Comparison of ENCODE assay signal across 27 mouse cellular contexts in genomic region chr9:70036646-70037045, GRCm38 (mm10). TPM values are rescaled to one million over a fixed set of nuclear protein-coding genes. Genes with fewer than 3 reads are reported as not detected.
DNase-seq lines count a peak whose midpoint lies in the region; ATAC-seq and TF ChIP-seq lines count a peak whose summit lies in the region.
"Had no signal": no experiment of that assay in that cellular context is flagged by ENCODE, and none has a peak within 500 bp of the region (broad histone marks: within the 10 kb centered on the region; RNA-seq: fewer than 3 reads in every experiment).

No protein-coding gene starts in this region.

- 0 out of 2 replicates have a peak, but pooled peaks cover 3% of the 10 kb centered on the region for H3K4me1 ChIP-seq in liver, postnatal 0 days (ENCODE audit: insufficient read depth)
- H3K4me1 ChIP-seq in liver, embryonic 11.5 days (replicated peaks; ENCODE audit: control insufficient read depth, insufficient read depth, low read length): no peaks in the 10 kb centered on the region
- no peaks in the 10 kb centered on the region for H3K4me1 ChIP-seq in intestine, embryonic 15.5 days (replicated peaks)
- H3K4me1 ChIP-seq in stomach, postnatal 0 days (replicated peaks; ENCODE audit: control insufficient read depth, insufficient read depth): no peaks in the 10 kb centered on the region
- H3K4me1 ChIP-seq: embryonic facial prominence, embryonic 12.5 days; forebrain, embryonic 15.5 days; hindbrain, embryonic 15.5 days had no signal

- no peak overlapping the region for H3K4me3 ChIP-seq in liver, postnatal 0 days (ENCODE audit: low read depth, low read length)
- no peak overlapping the region for H3K4me3 ChIP-seq in liver, embryonic 11.5 days (ENCODE audit: low read depth, low read length)
- H3K4me3 ChIP-seq in intestine, embryonic 15.5 days (replicated peaks): no peak overlapping the region
- H3K4me3 ChIP-seq in stomach, postnatal 0 days (ENCODE audit: low read depth, low read length): peak overlapping the region; percentile 28; the same call in 1 of the 2 replicates
- H3K4me3 ChIP-seq: embryonic facial prominence, embryonic 12.5 days; forebrain, embryonic 15.5 days; heart, embryonic 12.5 days; hindbrain, embryonic 15.5 days had no signal

- 67% methylated on average over 4 of the region's 4 CpGs for WGBS in liver, postnatal 0 days (ENCODE audit: insufficient replicate concordance)
- WGBS in liver, embryonic 11.5 days: 64% methylated on average over 4 of the region's 4 CpGs
- WGBS in intestine, embryonic 15.5 days: 61% methylated on average over 4 of the region's 4 CpGs
- WGBS in stomach, postnatal 0 days: 61% methylated on average over 4 of the region's 4 CpGs

- no peaks in the 10 kb centered on the region for H3K36me3 ChIP-seq in liver, postnatal 0 days (replicated peaks; ENCODE audit: insufficient read depth, low read length)
- no peaks in the 10 kb centered on the region for H3K36me3 ChIP-seq in liver, embryonic 11.5 days (ENCODE audit: control insufficient read depth, insufficient read depth, low read length)
- no peaks in the 10 kb centered on the region for H3K36me3 ChIP-seq in intestine, embryonic 15.5 days
- no peaks in the 10 kb centered on the region for H3K36me3 ChIP-seq in stomach, postnatal 0 days (ENCODE audit: control insufficient read depth, insufficient read depth, low read length)
- H3K36me3 ChIP-seq: embryonic facial prominence, embryonic 12.5 days; forebrain, embryonic 15.5 days; heart, embryonic 12.5 days; hindbrain, embryonic 15.5 days had no signal

- H3K27me3 ChIP-seq in liver, postnatal 0 days (ENCODE audit: insufficient read depth, low read length): no peaks in the 10 kb centered on the region
- H3K27me3 ChIP-seq in liver, embryonic 11.5 days (replicated peaks; ENCODE audit: control insufficient read depth, insufficient read depth, low read length): no peaks in the 10 kb centered on the region
- H3K27me3 ChIP-seq in intestine, embryonic 15.5 days (replicated peaks): no peaks in the 10 kb centered on the region
- no peaks in the 10 kb centered on the region for H3K27me3 ChIP-seq in stomach, postnatal 0 days (ENCODE audit: control insufficient read depth, insufficient read depth, low read length)
- H3K27me3 ChIP-seq: embryonic facial prominence, embryonic 12.5 days; forebrain, embryonic 15.5 days; hindbrain, embryonic 15.5 days had no signal

- H3K9ac ChIP-seq in liver, postnatal 0 days (replicated peaks): no peak overlapping the region
- H3K9ac ChIP-seq in liver, embryonic 11.5 days (ENCODE audit: low read depth, low read length): no peak overlapping the region
- H3K9ac ChIP-seq in intestine, embryonic 15.5 days: no peak overlapping the region
- no peak overlapping the region for H3K9ac ChIP-seq in stomach, postnatal 0 days (ENCODE audit: low read length)
- H3K9ac ChIP-seq: embryonic facial prominence, embryonic 12.5 days; forebrain, embryonic 15.5 days; heart, embryonic 12.5 days; hindbrain, embryonic 15.5 days had no signal

- no peak for ATAC-seq in liver, postnatal 0 days
- ATAC-seq in liver, embryonic 11.5 days (replicated peaks; ENCODE audit: low FRiP score): no peak
- ATAC-seq in intestine, embryonic 15.5 days: peak; percentile 80
- ATAC-seq in stomach, postnatal 0 days (ENCODE audit: low FRiP score, low TSS enrichment): peak; percentile 95
- ATAC-seq: forebrain, embryonic 15.5 days had no signal

- peaks cover 4% of the 10 kb centered on the region; the same call in 1 of the 2 replicates for H3K9me3 ChIP-seq in liver, postnatal 0 days (ENCODE audit: low read length)
- no peaks in the 10 kb centered on the region for H3K9me3 ChIP-seq in liver, embryonic 11.5 days (ENCODE audit: control insufficient read depth, low read length)
- H3K9me3 ChIP-seq in intestine, embryonic 15.5 days: no peaks in the 10 kb centered on the region
- no peaks in the 10 kb centered on the region for H3K9me3 ChIP-seq in stomach, postnatal 0 days (ENCODE audit: control insufficient read depth, low read length)
- H3K9me3 ChIP-seq: embryonic facial prominence, embryonic 12.5 days; forebrain, embryonic 15.5 days; hindbrain, embryonic 15.5 days had no signal

- no peak overlapping the region for H3K4me2 ChIP-seq in liver, postnatal 0 days (ENCODE audit: low read depth, low read length)
- no peak overlapping the region for H3K4me2 ChIP-seq in liver, embryonic 11.5 days
- no peak overlapping the region; the same call in 1 of the 2 replicates for H3K4me2 ChIP-seq in intestine, embryonic 15.5 days (replicated peaks)
- H3K4me2 ChIP-seq in stomach, postnatal 0 days (replicated peaks; ENCODE audit: low read depth): peak overlapping the region; percentile 17; the same call in 1 of the 2 replicates
- H3K4me2 ChIP-seq: embryonic facial prominence, embryonic 12.5 days; forebrain, embryonic 15.5 days; heart, embryonic 12.5 days; hindbrain, embryonic 15.5 days had no signal

- no peak for TF ChIP-seq EP300 in liver, postnatal 0 days (IDR thresholded peaks at IDR 0.05; ENCODE audit: low read depth)
- TF ChIP-seq EP300 in stomach, postnatal 0 days (optimal IDR thresholded peaks at IDR 0.05): no peak

- DNase-seq in liver, postnatal 0 days: no peak
- DNase-seq in liver, embryonic 11.5 days (ENCODE audit: low spot score): no peak
- DNase-seq in stomach, postnatal 0 days (ENCODE audit: low spot score): peak; percentile 70
- DNase-seq in thymus, postnatal 4 days: peak; percentile 26
- DNase-seq in kidney, adult 18-20 months: no peak
- no peak for DNase-seq in layer of hippocampus, postnatal 25 days (ENCODE audit: extremely low spot score in 1 of 2, low spot score in 1 of 2)
- DNase-seq in adrenal gland, postnatal 36 days: no peak
- DNase-seq: adrenal gland, postnatal 25 days; B cell, adult 2 months; cerebellum, adult 2 months; heart, postnatal 36 days; kidney, adult 2 months; kidney, postnatal 36 days; layer of hippocampus, postnatal 36 days; liver; right cerebral cortex, postnatal 14 days had no signal

- H3K27ac ChIP-seq in liver, postnatal 0 days (ENCODE audit: low read depth): no peak overlapping the region
- H3K27ac ChIP-seq in liver, embryonic 11.5 days (ENCODE audit: low read depth, low read length): no peak overlapping the region
- H3K27ac ChIP-seq in intestine, embryonic 15.5 days: no peak overlapping the region
- peak overlapping the region; percentile 75 for H3K27ac ChIP-seq in stomach, postnatal 0 days (replicated peaks)
- H3K27ac ChIP-seq: embryonic facial prominence, embryonic 12.5 days; forebrain, embryonic 15.5 days; hindbrain, embryonic 15.5 days had no signal

- 0 out of 2 replicates have a peak, but pooled peaks have one; percentile 8 for TF ChIP-seq CTCF in liver, postnatal 0 days (IDR thresholded peaks at IDR 0.05; ENCODE audit: low read depth)
- TF ChIP-seq CTCF in stomach, postnatal 0 days (IDR thresholded peaks at IDR 0.05; ENCODE audit: low read depth): peak; percentile 54

RNA-seq across cellular contexts. Expression of gene Gcnt3, which starts 1.2 kb away (rescaled TPM):
- not detected in 2 replicates for polyA plus RNA-seq in liver, postnatal 0 days (2015; fragmentation: Nextera tagmentation; extraction: Ambion mirVana)
- polyA plus RNA-seq in liver, embryonic 11.5 days (2014; fragmentation: Nextera tagmentation; extraction: Ambion mirVana): not detected in 2 replicates
- polyA plus RNA-seq in intestine, embryonic 15.5 days (2015; fragmentation: Nextera tagmentation; extraction: Ambion mirVana): 8.3 and 8.9 TPM in 2 replicates
- polyA plus RNA-seq in stomach, postnatal 0 days (2015; fragmentation: Nextera tagmentation; extraction: Ambion mirVana): 76.2 and 81.1 TPM in 2 replicates
- total RNA-seq in layer of hippocampus, postnatal 25 days (2021): not detected
- total RNA-seq in adrenal gland, postnatal 36 days (2021): not detected
- total RNA-seq: adrenal gland, postnatal 25 days; common myeloid progenitor, adult 5-6 weeks; heart, postnatal 36 days; layer of hippocampus, postnatal 36 days; left cerebral cortex, postnatal 36 days; megakaryocyte progenitor cell, adult 5-6 weeks had no signal
- polyA plus RNA-seq: cerebellum, adult 2 months; embryonic facial prominence, embryonic 12.5 days; forebrain, embryonic 15.5 days; gonadal fat pad, adult 2 months; heart, embryonic 12.5 days; hindbrain, embryonic 15.5 days; midbrain, postnatal 0 days; neural tube, embryonic 11.5 days had no signal

RNA-seq across cellular contexts. Expression of gene Gtf2a2, which starts 24.3 kb away (rescaled TPM):
- polyA plus RNA-seq in liver, postnatal 0 days (2015; fragmentation: Nextera tagmentation; extraction: Ambion mirVana): 149 and 154 TPM in 2 replicates
- 225 and 249 TPM in 2 replicates for polyA plus RNA-seq in liver, embryonic 11.5 days (2014; fragmentation: Nextera tagmentation; extraction: Ambion mirVana)
- polyA plus RNA-seq in intestine, embryonic 15.5 days (2015; fragmentation: Nextera tagmentation; extraction: Ambion mirVana): 177 and 182 TPM in 2 replicates
- polyA plus RNA-seq in stomach, postnatal 0 days (2015; fragmentation: Nextera tagmentation; extraction: Ambion mirVana): 159 and 160 TPM in 2 replicates
- total RNA-seq in layer of hippocampus, postnatal 25 days (2021): 10 to 100 TPM; 48.4 to 69.2 TPM
- total RNA-seq in adrenal gland, postnatal 36 days (2021): 10 to 100 TPM; 83.7 to 87.3 TPM

RNA-seq across cellular contexts. Expression of gene Bnip2, which starts 47.4 kb away (rescaled TPM):
- polyA plus RNA-seq in liver, postnatal 0 days (2015; fragmentation: Nextera tagmentation; extraction: Ambion mirVana): 38.4 and 42.5 TPM in 2 replicates
- 95.3 and 95.6 TPM in 2 replicates for polyA plus RNA-seq in liver, embryonic 11.5 days (2014; fragmentation: Nextera tagmentation; extraction: Ambion mirVana)
- polyA plus RNA-seq in intestine, embryonic 15.5 days (2015; fragmentation: Nextera tagmentation; extraction: Ambion mirVana): 67.0 and 72.1 TPM in 2 replicates
- polyA plus RNA-seq in stomach, postnatal 0 days (2015; fragmentation: Nextera tagmentation; extraction: Ambion mirVana): 59.2 and 65.6 TPM in 2 replicates
- total RNA-seq in layer of hippocampus, postnatal 25 days (2021): 10 to 100 TPM; 36.5 to 37.0 TPM
- 100 to 1,000 TPM in 1 of 2 experiments, 10 to 100 TPM in 1; 90.7 to 114 TPM for total RNA-seq in adrenal gland, postnatal 36 days (2021)

Comparison
In these comparisons a context has a peak if more than half of its experiments do, and no peak if none do; other contexts are left out.
1. ATAC-seq: peak in intestine, embryonic 15.5 days (single experiment) and stomach, postnatal 0 days (single experiment); none in liver, postnatal 0 days (single experiment) and liver, embryonic 11.5 days (single experiment).
2. DNase-seq: peak in stomach, postnatal 0 days (single experiment) and thymus, postnatal 4 days (single experiment); none in liver, postnatal 0 days (single experiment), liver, embryonic 11.5 days (single experiment), kidney, adult 18-20 months (single experiment), layer of hippocampus, postnatal 25 days (0 of 2) and adrenal gland, postnatal 36 days (0 of 2).